Mouse (Mus musculus) forelimb bud, embryonic 11.5 days (tissue): ENCODE results near the gene Tada1.

Experiments
- DNase-seq: peaks from one replicate; pipeline ENCODE4 v3.0.0-alpha.2; 2012; ENCODE audit warnings: low read depth, low spot score

Tada1 gene

DNA sequence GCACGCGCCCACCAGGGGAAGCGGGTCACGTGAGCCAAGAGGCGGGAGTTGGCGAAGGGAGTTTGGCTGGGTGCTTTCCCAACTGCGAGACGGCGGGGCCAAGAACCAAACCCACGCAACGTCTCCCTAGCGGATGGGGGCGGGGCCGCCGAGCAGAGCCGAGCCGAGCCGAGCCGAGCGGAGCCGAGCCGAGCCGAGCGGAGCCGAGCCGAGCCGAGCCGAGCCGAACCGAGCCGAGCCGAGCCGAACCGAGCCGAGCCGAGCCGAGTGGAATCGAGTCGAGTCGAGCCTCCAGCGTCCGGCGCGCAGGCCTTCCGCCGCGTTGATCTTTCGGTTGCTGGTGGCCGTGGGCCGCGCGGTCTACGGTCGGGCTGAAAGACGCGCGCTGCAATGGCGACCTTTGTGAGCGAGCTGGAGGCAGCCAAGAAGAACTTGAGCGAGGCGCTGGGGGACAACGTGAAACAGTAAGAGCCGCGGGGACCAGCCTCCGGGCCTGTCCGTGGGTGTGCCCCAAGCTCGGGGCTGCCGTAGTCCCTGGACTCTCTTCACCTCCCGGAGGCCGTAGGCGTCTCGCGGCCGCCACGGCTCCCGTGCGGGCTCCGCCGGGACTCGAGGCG, at the start of gene Tada1:
Tada1 (plus strand) TSS at position 85 of the 617 bp plus-strand sequence.
- peak; percentile 88 for DNase-seq

DNA sequence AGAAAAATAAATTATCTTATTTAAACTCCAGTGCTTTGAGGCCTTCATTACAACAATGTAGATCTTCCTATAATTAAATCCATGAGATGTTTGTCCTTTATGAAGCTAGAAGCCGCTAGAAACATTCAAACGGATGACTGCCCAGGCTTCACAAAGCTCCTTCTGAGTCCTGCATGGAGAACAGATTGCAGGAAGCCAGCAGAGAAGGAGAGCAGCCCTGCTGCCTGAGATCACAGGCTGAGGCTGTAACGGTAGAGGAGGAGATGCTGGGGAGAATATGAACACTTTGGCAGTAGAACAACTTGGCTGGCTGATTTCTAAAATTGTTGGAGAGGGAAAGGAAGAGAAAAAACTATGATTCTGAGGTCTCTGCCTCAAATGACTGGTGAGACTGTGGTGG, 48.1 kb upstream of the Tada1 start:
- no peak for DNase-seq

DNA sequence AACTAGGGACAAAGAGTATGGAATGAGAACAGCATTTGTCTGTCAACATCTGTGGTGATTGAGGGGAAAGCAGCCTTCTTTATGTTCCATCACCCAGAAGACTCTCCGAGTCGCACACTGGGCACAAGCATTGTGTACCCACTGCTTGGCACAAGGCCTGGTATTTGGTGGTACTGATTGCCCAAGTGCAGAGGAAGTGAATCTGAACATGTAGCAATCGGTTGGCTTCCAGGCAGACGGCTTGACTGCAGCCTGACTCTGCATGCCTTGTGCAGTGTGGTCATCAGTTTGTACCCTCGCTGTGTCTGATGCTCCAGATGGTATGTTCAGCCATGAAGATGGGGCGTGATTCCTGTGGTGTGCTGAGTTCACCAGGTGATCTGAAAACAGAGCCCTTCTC, 39.8 kb upstream of the Tada1 start:
- DNase-seq, result no peak

DNA sequence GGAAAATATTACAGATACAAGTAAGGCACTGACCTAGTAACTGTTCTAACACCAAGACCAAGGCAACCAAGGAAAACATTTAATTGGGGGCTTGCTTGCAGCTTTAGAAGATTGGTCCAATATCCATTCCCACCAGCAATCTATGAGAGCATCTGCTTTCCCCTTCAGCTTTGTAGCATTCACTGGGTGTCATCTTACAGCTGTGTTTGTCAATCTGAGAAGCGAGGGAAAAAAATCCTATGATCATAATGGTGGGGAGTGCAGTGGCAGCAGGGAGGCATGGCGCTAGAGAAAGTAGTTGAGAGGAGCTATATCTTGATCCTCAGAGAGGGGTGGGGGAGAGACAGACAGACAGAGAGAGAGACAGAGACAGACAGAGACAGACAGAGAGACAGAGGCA, 36.8 kb upstream of the Tada1 start:
- no peak for DNase-seq

DNA sequence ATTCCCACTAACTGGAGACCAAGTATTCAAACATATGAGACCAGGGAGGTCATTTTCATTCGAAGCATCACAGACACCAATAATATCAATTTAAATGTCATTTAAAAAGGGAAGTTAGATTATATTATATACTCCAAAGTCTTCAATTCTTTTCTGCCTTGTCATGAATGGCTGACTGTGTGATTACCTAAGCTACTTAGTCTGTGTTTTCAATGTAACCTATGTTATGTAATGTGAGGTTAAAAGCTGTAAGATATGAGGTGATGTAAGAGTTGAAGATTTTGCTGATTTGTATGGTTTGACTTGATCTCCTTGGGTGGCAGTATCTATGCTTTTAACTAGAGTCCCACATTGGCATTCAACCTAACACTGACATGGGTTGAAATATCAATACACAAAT, 36.4 kb upstream of the Tada1 start:
- DNase-seq, result no peak

DNA sequence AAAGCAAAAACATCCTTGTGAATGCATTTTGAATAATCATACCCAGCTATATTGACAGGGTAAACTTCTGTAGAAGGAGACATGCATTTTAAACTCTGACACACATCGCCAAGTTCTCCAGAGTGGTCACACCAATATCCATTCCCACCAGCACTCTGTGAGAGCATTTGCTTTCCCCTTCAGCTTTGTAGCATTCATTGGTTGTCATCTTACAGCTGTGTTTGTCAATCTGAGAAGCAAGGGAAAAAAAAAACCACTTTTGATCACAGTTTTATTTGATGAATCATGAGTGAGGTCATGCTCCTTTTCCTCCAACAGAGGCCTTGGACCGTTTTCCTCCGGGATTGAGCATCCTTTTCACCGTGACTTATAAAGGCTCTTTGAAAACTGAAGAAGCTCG, 35.3 kb upstream of the Tada1 start:
- DNase-seq, result no peak

DNA sequence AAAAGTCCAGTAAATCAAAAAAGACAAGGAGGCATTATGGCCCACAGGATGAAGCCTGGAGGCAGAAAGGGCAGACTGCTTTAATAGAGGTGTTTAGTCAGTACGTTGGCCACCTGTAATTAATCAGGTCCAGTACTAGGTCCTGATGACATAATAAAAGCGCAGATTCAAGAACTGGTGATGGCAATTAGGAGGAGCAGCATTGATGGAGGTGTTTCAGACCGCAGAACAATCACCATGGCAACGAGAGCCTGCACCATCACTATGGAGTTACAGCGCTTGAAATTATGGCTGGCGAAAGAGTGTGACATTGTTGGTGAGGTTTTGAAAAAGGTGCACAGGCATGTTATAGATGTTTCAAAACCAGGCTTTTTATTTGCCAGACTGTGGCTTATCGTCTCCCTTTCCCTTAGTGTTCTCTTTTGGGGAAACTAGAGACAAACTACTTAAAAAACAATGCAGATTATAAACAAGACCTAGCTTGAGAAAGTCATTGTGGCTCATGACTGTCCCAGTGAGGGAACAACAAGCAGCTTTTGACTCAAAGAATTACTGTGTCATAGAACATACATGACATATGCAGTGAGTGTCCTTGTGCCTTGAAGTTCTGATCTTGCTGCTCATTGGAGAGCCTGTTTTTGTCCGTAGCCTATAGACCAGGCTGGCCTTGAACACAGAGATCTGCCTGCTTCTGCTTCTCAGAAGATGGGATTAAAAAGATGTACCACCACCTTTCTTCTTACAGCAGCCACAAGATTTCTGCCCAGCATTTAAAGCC, 34.4 kb upstream of the Tada1 start:
- DNase-seq, result peak; percentile 74

DNA sequence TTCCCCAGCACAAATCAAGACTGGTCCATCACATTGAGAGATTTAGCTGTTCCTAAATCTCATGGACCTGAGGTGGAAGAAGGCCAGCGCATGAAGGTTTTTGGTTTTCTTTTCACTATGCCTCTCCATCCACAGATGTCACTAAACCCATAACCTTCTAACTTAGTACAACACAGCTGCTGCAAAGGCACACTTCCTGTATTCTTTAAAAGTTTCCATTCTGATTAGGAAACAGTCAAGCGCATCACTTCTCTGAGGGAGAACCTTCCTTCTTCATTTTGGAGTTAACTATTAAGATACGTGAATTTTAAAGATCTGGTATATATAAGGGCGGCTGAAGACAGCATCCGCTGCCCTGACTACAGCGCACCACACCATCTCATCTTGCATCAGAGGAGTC, 33.3 kb upstream of the Tada1 start:
- no peak for DNase-seq

DNA sequence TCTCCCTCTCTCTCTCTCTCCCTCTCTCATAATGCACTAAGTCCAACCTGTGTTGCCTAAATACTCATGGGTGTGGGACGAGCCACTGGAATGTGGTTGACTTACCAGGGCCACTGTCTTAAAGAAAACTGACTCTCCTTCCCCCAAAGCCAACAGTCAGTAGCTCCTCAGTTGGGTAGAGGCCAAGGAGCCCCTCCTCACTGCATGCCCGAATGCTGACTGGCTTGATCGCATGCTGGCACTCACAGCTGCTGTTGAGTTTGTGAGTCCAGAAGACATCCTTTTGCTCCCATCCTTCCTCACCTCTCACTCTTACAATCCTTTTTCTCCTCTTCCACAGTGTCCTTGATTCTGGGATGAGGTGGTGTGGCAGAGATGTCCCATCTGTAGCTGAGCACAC, 32.0 kb upstream of the Tada1 start:
- no peak for DNase-seq

DNA sequence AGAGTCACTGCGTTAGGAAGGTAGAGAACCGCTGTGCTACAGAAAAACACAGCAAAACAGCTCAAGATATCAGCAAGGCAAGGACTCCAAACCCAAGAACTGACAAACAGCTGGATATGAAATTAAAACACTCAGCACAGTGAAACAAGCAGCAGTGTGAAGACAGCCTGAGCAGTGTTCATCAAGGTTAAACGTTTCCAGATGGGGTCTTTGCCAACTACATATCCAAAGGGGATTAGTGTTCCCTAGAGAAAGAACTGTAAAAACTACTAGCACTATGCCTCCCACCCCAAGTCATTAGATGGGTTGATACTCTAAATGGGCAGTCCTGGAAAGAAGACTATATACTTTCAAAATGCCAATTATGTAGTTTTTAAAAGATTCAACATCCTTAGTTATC, 29.6 kb upstream of the Tada1 start:
- DNase-seq, result peak; percentile 82

DNA sequence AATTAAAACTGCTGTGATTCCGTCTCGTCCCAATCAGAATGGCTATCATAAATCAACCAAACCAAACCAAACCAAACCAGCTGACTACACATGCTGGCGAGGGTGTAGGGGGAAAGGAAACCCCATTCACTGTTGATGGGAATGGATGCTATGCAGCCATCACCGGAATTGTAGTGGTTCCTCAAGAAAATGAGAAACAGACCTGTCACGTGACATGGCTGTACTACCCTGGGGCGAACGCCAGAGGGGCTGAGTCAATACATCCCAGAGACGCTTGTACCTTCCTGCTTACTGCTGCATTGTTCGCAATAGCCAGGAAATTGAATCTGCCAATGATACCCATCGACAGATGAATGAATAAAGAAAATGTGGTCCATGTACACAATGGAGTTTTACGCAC, 29.1 kb upstream of the Tada1 start:
- DNase-seq, result peak; percentile 72

DNA sequence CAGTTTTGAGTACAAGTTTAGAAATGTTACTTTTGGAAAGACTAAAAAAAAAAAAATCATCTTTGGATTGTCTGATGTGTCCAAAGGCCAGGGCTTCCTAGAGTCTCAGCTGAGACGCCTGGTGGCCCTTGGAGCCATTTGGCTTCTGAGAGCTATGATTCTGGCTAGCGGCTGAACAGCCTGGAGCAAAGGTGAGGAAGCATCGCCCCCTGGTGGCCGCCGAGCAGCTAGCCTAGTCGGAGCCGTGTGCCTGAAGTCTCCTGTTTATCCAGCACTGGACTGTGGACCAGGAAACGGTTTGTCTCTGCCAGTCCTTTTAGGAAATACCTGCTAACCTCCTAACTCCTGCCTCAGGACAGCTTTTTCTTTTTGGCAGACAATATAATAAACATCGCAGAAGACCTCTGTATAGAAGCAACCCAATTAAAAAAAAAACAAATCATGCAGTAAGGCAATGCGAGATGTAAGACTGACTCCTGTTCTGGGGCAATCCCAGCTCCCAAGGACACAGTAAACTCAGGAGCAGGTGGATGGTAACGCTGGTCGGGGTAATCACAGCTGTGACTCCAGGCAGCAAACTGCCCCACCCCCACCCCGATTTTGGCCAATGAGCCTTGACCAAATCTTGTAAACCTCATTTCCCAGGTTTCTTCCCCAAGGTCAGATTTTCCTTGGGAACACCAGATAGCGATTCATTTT, 18.6 kb upstream of the Tada1 start:
- DNase-seq, result peak; percentile 72

DNA sequence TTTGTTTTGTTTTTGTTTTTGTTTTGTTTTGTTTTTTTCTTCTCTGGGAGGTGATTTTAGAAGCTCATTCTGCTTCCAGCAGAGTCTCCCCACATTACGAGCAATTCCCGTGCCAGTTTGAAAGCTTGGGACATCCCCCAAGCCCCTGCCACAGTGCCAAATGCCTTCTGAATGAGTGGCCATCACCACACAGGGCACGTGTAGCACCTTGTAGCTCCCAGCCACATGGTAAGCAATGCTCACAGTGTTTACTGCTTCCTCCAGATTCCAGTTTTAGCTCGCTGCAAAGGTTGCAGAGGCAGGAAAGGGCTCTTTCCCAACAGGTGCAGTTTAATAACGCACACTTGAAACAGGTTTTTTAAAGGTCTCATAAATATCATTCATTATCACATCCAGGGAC, 18.0 kb upstream of the Tada1 start:
- DNase-seq, result no peak

DNA sequence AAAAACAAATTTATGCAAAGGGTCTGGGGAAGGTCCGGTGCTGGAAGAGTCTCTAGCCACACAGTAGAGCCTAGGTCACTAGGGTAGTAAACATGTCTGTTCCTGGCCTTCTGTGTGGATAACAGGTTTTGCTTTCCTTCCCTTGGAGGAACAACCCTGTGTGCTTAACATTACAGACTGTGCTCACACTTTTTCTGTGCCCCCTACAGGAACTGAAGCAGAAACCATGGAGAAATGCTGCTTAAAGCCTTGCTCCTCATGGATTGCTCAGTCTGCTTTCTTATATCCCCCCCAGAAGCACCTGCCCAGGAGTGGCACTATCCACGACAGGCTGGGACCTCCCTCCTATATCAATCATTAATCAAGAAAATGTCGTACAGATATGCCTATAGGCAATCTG, 17.1 kb upstream of the Tada1 start:
- DNase-seq, result no peak

DNA sequence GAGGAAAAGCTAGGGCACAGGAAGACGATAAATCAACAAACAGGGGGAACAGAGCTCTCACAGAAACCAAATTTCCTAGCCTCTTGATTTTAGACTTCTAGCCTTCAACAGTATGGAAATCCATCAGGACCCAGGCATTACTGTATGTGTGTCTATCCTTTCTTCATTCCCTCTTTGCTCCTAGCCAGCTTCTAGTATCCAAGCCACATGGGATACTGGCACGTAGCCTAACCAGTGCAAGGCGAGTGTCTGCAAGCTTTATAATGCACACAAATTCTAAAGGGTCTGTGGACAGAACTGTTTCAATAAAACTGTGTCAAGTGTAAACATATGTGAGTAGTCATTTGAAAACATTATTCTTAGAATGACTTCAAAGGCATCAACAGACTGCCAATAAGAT, 16.2 kb upstream of the Tada1 start:
- DNase-seq, result no peak

DNA sequence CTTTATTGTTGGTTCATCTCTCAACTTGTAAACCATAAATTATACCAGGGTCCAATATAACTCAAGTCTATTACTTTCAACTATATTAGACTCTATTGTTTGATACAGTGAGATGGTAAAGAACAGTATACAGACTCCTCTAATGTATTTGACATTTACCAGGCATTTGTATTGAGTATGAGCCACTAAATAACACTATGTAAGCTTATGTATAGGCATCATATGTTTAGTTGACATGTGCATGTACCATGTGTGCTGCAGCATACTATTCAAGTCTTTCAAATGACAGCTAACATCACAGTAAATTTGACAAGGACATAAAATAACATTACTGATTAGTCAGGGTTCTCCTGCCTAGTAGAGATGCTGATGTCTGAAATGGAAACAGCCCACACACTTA, 15.8 kb upstream of the Tada1 start:
- DNase-seq, result no peak

DNA sequence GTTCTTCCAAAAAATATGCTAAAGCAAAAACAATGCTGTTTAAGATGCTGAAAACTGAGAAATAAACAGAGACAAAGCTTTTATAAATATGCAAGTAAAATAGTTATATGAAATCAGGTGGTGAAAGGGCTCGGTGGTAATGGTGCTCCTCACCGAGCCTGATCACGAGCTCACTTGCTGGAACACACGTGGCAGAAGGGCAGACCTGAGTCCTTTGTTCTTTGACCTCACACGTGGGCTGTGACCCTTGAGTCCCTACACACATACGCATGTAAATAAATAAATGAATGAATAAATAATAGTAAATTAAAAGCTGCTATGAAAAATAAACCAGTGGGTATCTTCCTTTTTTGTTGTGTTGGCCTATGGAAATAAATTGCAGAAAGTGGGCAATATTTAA, 1.7 kb upstream of the Tada1 start:
- DNase-seq, result no peak

DNA sequence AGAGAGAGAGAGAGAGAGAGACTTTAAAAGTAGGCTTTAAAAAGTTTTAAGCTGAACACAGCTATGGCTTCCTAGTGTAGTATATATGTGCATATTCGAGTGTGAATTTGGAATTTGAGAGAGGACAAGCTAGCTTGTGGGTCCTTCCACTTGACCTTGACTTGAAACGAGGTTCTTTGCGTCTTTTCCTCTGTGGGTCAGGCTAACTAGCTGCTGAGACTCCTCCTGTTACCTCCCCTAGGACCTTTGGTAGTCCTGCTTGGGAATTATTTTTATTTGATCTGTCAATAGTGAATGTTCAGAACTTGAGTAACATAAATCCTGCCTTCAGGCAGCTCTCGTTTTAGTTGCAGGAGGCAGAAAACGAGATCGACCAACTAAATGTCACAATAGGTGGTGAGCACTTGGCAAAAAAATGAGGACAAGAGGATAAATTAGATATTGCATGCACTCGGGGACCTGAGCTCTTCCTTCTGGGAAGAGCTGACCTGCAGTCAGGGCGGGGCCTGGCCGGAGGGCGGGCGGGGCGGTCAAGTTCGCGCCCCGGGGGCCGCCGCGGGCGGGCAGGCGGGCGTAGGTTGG, 375 bp upstream of the Tada1 start:
- DNase-seq, result no peak

DNA sequence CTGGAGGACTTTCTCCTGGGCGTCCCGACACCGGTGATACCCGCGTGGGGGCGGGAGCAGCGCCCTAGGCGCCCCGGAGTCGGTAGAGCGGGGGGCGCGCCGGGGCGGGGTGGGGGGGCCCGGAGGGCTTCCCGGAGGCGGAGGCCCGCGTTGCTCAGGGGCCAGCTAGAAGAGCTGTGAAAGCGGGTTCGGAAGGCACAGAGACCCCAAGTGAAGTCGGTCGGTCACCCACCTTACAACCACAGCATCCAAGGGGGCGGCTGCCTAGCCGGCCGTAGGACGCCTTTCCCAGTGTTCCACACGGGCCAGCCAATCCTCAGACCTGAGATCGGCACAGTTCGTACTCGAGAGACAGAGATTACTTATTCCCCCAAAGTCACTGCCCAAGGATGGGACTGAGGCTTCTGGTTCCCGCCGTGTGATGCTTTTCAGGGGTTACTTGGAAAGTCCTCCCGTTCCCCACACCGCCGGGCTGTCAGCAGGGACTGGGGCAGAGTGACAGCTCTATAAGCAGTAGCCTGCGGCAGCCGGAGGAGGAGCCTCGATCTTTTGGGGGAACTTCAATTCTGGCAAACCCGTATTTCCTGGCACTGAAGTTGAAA, 834 bp downstream of the Tada1 start:
- peak; percentile 62 for DNase-seq

DNA sequence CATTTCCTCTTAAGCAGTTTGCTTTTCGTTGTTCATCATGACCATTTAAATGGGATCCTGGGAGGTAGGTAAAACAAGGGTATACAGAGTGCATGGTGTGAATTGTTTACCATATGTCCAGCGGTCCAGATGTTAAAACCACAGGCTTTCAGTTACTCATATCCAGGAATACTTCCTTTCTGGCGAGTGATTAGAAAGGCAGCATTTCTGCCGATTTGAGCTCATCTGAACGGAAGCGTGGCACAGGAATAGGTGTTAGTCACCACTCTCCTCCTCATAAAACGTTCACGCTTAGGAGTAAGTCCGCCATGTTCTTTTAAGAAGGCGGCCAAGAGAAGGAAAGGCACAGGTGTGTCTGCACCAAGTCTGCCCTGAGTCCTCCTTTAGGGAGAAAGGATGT, 2.4 kb downstream of the Tada1 start:
- no peak for DNase-seq

DNA sequence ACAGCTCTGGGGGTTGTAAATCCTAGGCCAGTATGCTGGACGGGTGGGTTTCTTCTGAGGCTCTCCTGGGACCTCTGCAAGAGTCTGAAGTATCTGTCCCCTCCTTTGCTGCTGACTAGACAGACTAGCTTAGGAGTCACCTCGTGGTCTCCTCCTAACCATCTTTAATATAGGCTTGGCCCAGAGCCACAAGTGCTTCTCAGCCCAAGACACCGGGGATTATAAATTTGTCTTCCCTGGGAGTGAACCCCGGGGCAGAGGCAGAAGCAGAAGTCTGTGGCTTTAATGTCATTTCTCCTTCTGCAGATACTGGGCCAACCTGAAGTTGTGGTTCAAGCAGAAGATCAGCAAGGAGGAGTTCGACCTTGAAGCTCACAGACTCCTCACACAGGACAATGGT, 2.9 kb downstream of the Tada1 start:
- DNase-seq, result no peak

DNA sequence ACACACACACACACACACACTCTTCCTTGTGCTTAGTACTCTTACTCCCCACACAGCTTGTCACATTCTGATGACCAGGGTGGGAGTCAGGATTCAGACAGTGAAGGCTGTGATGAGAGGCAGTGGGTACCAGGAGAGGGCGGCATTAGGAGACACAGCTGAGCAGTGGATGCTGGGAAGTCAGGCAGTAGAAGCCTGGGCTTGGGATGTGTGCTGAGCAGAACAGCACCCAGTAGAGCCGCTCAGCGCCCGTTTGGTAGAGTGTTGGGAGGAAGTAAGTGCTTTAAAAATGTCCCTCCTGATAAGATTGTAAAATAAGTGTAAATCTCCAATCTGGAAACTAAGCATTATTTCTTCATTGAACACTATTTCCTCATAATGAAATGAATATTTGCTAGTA, 3.7 kb downstream of the Tada1 start:
- DNase-seq, result no peak
